Mouse (Mus musculus) layer of hippocampus, adult 18-20 months (tissue): ENCODE data around the gene Fam227b. TPM values are rescaled to one million over a fixed set of nuclear protein-coding genes. Genes with fewer than 3 reads are reported as not detected.

Source experiments
- DNase-seq, 2 experiments: peaks; one replicate each; pipeline ENCODE4 v3.0.0; 2022; ENCODE audit warnings: low spot score in 2 of 2
- long read RNA-seq: library from polyadenylated mRNA; stranded (forward); transcript quantifications from one replicate; pipeline ENCODE4 v2.0.0, GENCODE M21; 2021
- total RNA-seq, 2 experiments: library from RNA; stranded (reverse); gene quantifications; 2 replicates each; pipeline ENCODE4 v1.2.3; 2021

The Fam227b gene
- total RNA-seq = under 1 TPM in 1 of 2 experiments, not detected in 1; 0.20 TPM
- long read RNA-seq = 0 reads

DNA sequence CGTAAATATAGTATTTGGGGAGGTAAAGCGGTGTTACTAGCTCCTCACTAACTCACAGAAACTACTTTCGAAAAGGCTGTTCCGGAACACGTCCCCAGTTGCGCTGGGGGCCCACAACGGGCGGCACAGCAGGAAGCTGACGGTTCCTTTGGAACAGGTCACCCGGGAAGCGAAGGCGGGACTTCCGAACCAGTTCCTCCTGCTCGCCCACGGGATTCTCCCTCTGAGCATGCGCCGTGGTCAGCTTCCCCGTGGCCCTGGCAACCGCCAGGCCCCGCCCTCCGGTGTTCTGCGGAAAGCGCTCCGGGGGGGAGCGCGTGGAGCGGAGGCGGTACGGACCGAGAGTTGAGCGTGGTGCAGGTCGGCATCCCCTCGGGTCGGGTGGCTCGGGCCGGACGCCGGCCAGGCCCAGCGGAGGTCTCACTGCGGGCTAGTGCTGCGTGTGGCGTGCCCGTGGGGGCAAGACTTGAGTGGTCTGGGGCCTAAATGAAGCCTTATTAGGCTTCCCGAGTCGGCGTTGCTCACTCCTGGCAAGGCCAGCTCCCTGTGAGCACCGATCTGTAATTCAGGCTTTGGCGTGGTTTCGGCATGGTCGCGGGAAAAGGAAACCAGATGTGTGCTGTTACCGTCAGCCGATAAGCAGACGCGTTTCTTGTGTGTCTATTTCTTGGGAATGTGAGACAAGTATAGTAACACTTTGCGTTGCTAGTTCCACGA is at the start of gene Fam227b, which contains the start of gene Dtwd1:
TSS of gene Fam227b (minus strand) at position 150 of the 717 bp plus-strand sequence.
TSS of gene Dtwd1 (plus strand) at position 287 of the 717 bp plus-strand sequence.
- DNase-seq = peak; percentile 98 to 99

- no peak for DNase-seq
These were observed 47.2 kb upstream of the Fam227b start for GRCm38 (mm10) chr2:126198971-126199370.

DNA sequence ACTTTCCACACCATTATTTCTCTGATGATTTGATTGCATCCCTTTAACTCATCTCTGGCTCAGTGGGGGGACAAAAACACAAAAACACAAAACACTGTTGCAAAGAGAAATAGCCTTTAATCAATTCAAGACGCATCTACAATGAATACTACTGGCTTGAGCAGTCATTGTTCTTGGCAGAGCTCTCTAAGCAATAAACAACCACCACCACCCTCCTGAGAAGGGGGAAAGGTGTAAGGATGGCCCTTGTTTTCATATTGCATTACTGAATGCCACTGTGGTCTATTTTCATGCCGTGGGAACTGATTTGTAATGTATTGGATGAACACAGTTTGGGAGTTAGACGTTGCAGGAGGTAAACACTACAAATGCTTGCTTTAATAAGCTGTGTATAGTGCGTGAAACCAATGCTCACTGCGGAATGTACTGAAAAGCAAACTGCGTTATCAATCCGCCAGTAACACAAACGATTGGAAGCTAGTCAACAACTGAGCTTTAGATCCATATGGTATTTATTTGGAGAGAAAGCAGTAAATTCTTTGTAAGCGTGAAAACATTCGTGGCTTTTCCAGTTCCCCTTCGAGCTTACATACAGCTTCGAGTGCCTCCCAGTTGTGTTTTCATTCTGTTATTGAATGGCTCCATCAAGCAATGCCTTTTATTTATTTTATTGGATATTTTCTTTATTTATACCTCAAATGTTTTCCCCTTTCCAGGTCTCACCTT is 44.0 kb upstream of the Fam227b start:
- DNase-seq = no peak

GRCm38 (mm10) chr2:126192129-126192528 is 40.3 kb upstream of the Fam227b start:
- no peak for DNase-seq

GRCm38 (mm10) chr2:126191306-126191705 is 39.5 kb upstream of the Fam227b start:
- no peak for DNase-seq

- DNase-seq = no peak
These were observed 19.6 kb upstream of the Fam227b start for GRCm38 (mm10) chr2:126171427-126171826.

DNA sequence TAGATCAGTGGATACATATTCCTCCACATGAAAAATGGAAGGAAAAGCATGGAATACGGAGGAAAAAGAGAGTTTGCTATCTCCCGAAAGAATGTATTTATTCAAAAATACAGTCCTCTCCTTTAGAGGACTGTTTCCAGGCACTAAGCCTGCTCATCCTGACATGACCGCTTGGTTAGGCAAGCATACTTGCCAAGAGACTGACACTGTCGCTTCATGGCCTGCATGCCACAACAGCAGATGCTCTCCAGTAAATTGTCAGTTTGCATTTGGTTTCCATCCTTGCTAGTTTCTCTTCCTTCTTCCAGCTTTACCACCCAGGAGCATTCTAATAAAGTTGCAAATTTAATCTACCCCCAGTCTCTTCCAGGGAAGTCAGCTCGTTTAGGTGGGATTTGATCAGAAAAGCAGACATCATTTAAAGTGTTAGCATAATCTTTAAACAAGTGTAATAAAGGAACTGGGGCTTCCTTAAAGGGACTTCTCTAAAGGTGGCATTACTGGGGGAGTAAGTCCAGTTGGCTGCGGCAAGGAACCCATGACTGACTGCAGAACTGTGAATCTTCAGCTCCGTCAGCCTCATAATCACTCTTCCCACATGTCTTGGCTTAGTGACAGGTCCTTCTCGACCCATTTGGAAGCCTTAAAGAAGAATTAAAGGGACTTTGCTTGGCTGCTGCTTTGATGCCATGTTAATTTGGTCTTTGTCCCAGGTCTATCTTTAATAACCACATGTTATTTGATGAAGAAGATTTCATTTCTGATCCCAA is 15.2 kb upstream of the Fam227b start:
- DNase-seq = no peak

DNA sequence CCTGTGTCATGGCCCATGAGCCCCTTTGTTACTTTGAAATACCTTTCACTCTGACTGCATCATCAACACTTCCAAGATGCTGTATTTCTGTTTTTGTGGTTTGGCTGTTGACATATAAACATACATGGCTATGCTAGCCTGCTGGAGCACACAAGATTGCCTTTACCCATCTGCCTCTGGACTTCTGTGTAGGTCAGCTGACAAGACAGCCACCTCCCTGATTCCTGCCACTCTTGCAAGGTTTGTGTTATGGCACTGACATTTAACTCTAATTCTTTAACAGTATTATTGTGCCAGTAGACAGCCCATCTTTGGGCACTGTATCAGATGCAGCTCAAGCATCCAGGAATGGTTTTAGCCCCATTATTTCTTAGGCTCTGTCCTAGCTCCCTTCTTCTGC is 14.5 kb upstream of the Fam227b start:
- no peak for DNase-seq

GRCm38 (mm10) chr2:126165277-126166018 is 13.6 kb upstream of the Fam227b start:
- no peak for DNase-seq

DNA sequence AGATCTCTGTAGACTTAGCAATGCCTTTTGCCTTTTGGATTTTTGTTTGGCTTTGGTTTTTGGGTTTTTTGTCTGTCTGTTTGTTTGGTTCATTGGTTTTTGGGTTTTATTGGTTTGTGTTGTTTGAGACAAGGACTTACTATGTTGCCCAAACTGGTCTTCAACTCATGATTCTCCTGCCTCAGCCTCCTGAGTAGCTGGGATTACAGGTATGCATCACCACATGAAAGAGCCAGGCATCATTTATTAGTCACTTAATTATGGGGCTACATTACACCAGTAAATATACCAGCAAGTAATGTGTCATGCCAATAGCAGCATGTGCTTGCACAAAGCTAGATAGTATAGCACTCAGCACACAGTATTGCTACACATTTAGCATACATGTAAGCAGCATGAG is 4.1 kb downstream of the Fam227b start:
- no peak for DNase-seq

- DNase-seq = no peak
These were observed 57.2 kb downstream of the Fam227b start for GRCm38 (mm10) chr2:126094616-126095015.

DNA sequence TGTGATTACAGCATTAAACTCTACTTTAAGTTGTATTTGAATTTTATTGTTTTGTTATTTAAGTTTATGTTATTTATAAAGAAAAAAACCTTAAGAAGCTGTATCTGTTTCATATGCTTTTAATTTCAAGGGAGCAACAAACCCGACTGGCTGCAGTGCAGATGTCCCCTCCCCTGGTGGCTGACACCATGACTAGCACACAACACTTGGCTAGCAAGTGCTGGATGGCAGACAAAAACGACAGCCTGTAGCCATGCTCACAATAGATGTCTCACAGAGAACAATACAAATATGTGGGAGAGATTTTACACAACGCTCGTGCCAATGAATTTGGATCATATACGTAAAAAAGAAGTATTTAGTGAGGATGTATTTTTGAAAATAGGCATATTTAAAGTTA is 61.4 kb downstream of the Fam227b start:
- peak in 1 of 2 experiments; percentile 18 for DNase-seq

DNA sequence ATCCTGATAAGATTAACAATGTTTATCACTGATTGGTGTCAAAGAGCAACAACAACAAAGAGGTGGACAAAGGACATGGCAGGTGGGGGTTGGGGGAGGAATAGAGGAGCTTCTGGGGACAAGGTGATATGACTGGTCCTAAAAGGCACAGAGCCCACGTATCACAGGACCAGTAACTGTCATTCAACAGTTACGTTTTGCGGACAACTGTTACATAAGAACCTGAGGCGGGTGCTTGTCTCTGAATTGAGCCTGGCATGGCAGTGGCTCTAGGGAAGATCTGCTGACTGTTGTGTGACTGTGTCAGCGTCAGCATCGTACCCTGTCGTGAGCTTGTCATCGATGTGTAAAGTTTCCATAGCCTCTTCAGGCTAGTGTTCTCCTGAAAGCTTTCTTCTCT is 65.6 kb downstream of the Fam227b start:
- DNase-seq = no peak

DNA sequence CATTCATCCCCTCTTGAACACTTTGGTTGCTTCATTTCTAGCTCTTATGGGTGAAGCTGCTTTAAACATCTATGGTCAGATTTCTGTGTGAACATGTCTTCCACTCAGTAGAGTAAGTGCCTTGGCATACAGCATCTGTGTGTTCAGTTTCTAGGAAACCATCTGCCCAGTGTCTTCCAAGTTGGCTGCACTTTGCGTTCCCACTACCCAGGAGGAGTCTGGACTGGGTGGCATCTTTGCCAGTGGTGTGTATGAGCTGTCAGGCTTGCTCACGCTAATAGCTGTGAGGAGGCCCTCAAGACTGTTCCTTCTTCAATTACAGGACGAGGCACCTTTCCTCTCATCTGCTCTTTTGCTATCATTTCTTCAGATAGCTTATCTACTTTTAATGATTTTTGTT is 67.5 kb downstream of the Fam227b start:
- DNase-seq = peak; percentile 39 to 71

DNA sequence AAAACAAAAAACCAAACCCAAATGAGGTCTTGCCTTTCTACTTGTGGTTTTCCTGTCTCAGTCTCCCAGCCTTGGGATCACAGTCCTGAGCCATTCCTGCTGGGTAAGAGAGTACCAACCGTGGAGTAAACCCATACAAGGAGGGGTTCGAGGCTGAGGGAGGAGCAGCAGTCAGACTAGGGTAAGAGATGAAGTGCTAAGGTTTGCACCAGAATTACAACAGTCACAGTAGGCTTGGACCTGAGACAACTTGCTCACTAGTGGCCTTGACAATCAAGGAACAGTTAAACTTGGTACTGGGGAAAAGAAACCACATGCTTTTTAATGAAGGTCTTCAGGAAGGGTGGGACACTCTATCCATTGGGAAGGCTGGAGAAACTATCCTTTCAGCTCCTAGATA is 72.7 kb downstream of the Fam227b start:
- no peak for DNase-seq

DNA sequence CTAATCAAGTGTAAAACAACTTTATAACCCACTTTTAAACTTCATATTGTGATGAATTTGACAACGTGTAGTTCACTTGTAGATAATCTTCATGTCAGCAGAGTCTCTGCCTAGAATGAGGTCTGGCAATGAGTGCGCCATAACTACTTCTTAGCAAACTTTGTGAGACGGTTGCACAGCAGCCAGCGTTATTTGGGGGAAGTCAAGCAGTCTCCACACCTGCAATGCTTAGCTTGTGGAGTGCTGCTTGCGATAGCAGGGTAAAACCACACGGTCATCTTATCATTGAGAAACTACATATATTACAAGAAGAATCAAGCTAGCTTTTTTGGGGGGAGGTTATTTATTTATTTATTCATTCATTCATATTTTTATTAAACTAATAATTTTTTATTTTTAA is 75.3 kb downstream of the Fam227b start:
- DNase-seq = no peak

- no peak for DNase-seq
These were observed 78.1 kb downstream of the Fam227b start for GRCm38 (mm10) chr2:126073744-126074143.

GRCm38 (mm10) chr2:126069740-126070139 is 82.1 kb downstream of the Fam227b start:
- DNase-seq = no peak

DNA sequence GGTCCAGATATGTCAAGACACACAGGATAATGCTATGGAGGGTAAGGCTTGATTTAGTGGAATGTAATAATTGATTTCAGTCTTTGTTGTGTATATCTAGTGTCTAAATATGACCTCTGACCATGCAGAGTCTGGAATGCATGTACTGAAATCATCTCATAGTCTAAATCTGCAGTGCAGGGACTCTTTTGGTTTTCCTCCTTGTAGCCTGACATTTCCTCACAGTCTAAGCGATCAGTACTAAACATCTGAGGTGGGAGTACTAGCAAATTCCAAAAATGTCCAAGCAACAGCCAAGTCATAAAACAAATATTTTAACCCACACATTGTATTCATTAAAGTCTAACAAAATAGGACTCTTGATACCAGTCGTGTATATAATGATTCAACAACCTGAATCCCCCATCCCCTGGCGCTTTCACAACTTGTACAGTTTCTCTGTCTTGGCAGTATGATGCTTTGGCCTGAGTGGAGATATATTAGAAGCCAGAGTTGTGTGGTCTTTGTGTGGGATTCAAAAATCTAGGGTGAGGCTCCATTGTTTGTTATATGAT is 86.4 kb downstream of the Fam227b start:
- DNase-seq = no peak

DNA sequence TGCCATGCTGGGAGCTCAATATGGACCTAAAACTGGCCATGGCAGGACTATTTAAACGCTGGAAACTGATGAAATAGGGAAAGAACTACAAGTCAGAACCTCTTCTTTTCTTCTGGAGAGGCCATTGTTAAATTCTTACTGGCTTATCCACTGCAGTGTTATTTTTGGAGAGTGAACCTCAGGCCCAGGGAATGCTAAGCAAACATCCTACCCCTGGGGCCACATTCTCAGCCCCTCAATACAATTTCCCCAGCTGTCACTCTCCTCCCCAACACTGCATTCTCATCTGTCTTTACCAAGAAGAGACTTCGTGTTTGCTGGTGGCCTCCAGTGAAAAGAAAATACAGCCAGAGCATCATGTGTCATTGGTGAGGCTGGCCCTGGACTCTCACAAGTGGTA is 87.0 kb downstream of the Fam227b start:
- DNase-seq = no peak

DNA sequence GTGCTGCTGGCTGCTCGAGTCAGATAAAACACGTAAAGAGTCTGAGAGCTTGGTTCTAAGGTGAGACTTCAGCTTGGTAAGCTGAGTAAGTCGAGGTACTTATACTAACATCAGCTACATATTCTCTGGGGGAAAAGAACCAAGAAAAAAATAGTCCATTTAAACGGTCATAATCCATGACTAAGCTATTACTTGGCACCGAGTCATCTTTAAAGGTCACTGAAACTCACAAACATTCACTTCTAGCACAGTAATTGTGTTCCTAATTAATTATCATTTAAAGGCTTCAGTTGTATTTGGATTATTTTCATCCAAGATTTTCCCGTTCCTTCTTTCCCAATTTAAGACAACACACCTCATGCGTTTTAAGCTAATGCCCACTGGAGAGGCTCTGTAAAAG is 88.9 kb downstream of the Fam227b start:
- no peak for DNase-seq
